Mouse (Mus musculus): ENCODE measurements around the gene Gsk3a. TPM values are rescaled to one million over a fixed set of nuclear protein-coding genes. Genes with fewer than 3 reads are reported as not detected.
A peak's percentile ranks its signal among the peaks of the same experiment; 100 is the strongest.

Gene Gsk3a
- total and polyA plus RNA-seq, 3 experiments = 45.8 to 76.1 (median 47.5) TPM

DNA sequence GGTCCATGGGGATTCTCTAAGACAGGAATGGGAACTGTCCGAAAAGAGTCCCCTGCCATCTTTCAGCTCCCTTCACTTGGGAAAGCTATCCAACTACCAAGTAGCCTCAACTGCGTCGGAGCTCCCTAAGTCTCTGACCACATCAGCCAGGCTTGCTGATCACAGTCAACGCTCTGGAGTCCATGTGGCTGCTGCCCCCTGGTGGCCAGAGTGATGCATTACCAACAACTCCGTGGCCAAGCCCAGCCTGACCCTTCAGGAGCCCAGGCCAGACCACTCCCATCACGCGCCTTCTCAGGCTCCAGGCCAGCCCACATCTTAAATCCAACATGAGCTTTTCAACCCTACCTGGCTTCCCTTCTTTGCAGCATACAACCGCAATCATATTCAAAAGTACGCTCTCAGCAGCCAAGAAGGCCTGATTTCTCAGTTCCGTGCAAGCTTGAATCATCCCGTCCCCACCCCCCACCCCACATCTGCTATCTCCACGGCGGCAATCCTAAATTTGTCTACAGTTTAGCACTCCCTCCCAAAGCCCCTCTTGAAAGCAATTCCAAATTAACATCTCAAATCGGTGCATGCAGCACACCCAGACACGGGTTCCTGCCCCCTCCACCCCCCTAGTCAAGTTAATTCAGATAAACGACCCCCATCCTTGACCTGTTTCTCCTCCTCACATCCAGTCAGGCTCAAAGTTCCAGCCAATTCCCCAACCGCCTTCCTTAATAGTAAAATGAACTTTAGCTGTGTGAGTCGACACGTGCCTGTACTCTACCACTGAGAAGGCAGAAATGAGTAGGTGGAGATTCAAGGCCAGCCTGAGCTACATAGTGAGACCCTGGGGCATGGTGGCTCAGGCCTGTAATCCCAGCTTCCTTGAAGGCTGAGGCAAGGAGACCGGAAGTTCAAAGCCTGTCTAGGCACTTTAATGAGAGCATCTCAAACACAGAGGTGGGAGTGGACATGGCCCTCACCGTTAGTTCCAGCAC, 49.7 kb downstream of the Gsk3a start:
- Histone ChIP-seq H3K27me3 (replicated peaks) (no peaks in the 10 kb centered on the region), H3K4me2 (ENCODE audit: insufficient read depth, low read depth, poor library complexity, severe bottlenecking) (no peak overlapping the region), H3K27ac (ENCODE audit: insufficient read depth, low read depth) (no peak overlapping the region), H3K4me1 (ENCODE audit: control insufficient read depth in 1 of 2, insufficient read depth in 2 of 2) (peaks cover 3 to 13% of the 10 kb centered on the region in 2 experiments), H3K9ac (ENCODE audit: insufficient read depth, low read depth) (no peak overlapping the region), H3K79me2 (replicated peaks; ENCODE audit: control insufficient read depth, extremely low read depth, insufficient read depth, poor library complexity, severe bottlenecking) (no peaks in the 10 kb centered on the region), H3K36me3 (replicated peaks in 1 of 2; ENCODE audit: control insufficient read depth in 1 of 2, insufficient read depth in 1 of 2, low read length in 1 of 2) (no peaks in the 10 kb centered on the region), H3K9me3 (replicated peaks; ENCODE audit: low read length) (no peaks in the 10 kb centered on the region), H3K4me3 (replicated peaks in 1 of 3; ENCODE audit: low read depth in 2 of 3, low read length in 2 of 3, poor library complexity in 1 of 3) (no peak overlapping the region)
- in situ Hi-C loops (cut with MboI; ENCODE audit: low pct_ligation_motif_present, low pct_unique_long_range_greater_than_20kb, low sequenced_read_pairs) (loop anchor here (10.0 kb wide), 1 partner anchor 87 kb away; no protein-coding TSS in a partner anchor), dilution Hi-C loops (cut with MboI; ENCODE audit: extremely low pct_ligation_motif_present, extremely low pct_unique_long_range_greater_than_20kb, low sequenced_read_pairs) (no loop called here)
- peak; percentile 78 for DNase-seq (ENCODE audit: extremely low read depth)
- TF ChIP-seq CTCF (conservative IDR thresholded peaks at IDR 0.05 in 1 of 2, IDR thresholded peaks at IDR 0.05 in 1 of 2; ENCODE audit: low read depth in 2 of 2, low read length in 2 of 2) (peak; percentile 81 to 98), SMC3 (IDR thresholded peaks at IDR 0.05; ENCODE audit: low read depth, low read length) (peak; percentile 99), ELF1 (IDR thresholded peaks at IDR 0.05; ENCODE audit: low read depth, low read length) (no peak), ZNF384 (IDR thresholded peaks at IDR 0.05; ENCODE audit: low read depth, low read length) (no peak), RAD21 (IDR thresholded peaks at IDR 0.05; ENCODE audit: low read depth, low read length) (peak; percentile 95), ZC3H11A (IDR thresholded peaks at IDR 0.05; ENCODE audit: low read depth, low read length) (peak; percentile 85), IRF4 (IDR thresholded peaks at IDR 0.05; ENCODE audit: low read depth, low read length) (no peak; the same call in 1 of the 2 replicates), EP300 (IDR thresholded peaks at IDR 0.05; ENCODE audit: low read length) (no peak)

DNA sequence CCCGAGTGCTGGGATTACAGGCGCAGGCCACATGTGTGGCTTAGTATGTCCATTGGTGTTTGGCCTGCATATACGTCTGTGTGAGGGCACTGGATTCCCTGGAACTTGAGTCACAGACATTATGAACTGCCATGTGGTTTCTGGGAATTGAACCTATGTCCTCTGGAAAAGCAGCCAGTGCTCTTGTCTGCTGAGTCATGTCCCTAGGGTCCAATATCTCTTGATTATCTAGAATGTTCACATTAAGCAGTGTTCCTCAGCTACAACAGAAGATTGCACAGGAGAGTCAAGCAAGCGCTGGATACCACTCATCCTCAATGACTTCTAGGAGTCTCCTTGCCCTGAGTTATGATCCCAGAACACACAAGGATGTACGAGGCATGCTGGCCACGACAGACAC, 53.6 kb downstream of the Gsk3a start:
- no peak overlapping the region for H3K27ac ChIP-seq (ENCODE audit: insufficient read depth, low read depth)
- TF ChIP-seq TBP (conservative IDR thresholded peaks at IDR 0.05; ENCODE audit: low read depth, low read length) (no peak), JUN (IDR thresholded peaks at IDR 0.05; ENCODE audit: insufficient read depth, low read depth, low read length) (no peak), ETS1 (conservative IDR thresholded peaks at IDR 0.05; ENCODE audit: low read depth, low read length) (no peak)
- H3K9me3 ChIP-seq (replicated peaks; ENCODE audit: low read length) = no peaks in the 10 kb centered on the region
- DNase-seq (ENCODE audit: extremely low read depth) = no peak
- peaks cover 7 to 33% of the 10 kb centered on the region in 2 experiments; a peak in 3 of 4 replicates for H3K4me1 ChIP-seq (ENCODE audit: control insufficient read depth in 1 of 2, insufficient read depth in 2 of 2)
- H3K27me3 ChIP-seq (replicated peaks) = peaks cover 26% of the 10 kb centered on the region
- no peaks in the 10 kb centered on the region for H3K36me3 ChIP-seq (replicated peaks in 1 of 2; ENCODE audit: control insufficient read depth in 1 of 2, insufficient read depth in 1 of 2, low read length in 1 of 2)
- dilution Hi-C loops (cut with MboI; ENCODE audit: extremely low pct_ligation_motif_present, extremely low pct_unique_long_range_greater_than_20kb, low sequenced_read_pairs) = no loop called here
- H3K4me2 ChIP-seq (ENCODE audit: insufficient read depth, low read depth, poor library complexity, severe bottlenecking) = no peak overlapping the region
- H3K9ac ChIP-seq (ENCODE audit: insufficient read depth, low read depth) = no peak overlapping the region
- in situ Hi-C loops (cut with MboI; ENCODE audit: low pct_ligation_motif_present, low pct_unique_long_range_greater_than_20kb, low sequenced_read_pairs) = loop anchor here (5.0 to 10.0 kb wide), 2 partner anchors 52 to 91 kb away; no protein-coding TSS in a partner anchor
- no peak overlapping the region for H3K4me3 ChIP-seq (replicated peaks in 1 of 3; ENCODE audit: low read depth in 2 of 3, low read length in 2 of 3, poor library complexity in 1 of 3)
- no peaks in the 10 kb centered on the region for H3K79me2 ChIP-seq (replicated peaks; ENCODE audit: control insufficient read depth, extremely low read depth, insufficient read depth, poor library complexity, severe bottlenecking)

Data from CH12.LX (cell line).